Mouse (Mus musculus): Measurements from ENCODE around the gene Psmb5.

DNA sequence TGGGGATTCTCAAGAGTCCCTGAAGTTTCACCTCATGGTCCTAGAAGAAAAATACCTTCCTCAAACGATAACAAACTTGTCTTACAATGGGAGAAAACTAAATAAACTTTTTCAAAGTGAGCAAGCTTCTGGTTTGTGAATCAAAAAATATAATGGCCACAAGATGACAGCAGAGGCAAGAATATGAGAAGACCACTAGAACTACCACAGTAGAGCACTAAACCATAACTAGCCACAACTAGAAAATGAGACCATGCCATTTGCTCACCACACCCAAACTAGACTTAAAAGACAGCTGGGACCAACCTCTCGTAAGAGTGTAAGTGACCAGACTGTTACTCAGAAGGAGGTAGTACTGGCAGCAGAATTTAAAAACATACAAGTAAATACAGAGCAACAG is 42.2 kb upstream of the Psmb5 start:
- no peak for TF ChIP-seq CTCF (IDR thresholded peaks at IDR 0.05)
- TF ChIP-seq EP300 (IDR thresholded peaks at IDR 0.05): no peak

All from lung, postnatal 0 days (tissue).